8 mouse cellular contexts compared by ENCODE assay signal in genomic region chr11:61091642-61092262, GRCm38 (mm10). TPM values are rescaled to one million over a fixed set of nuclear protein-coding genes. Genes with fewer than 3 reads are reported as not detected.
DNase-seq lines count a peak whose midpoint lies in the region; ATAC-seq and TF ChIP-seq lines count a peak whose summit lies in the region.

No protein-coding gene starts in this region.

- ATAC-seq in limb, embryonic 11.5 days (ENCODE audit: insufficient number of reproducible peaks, low FRiP score, low TSS enrichment, low read depth) = no peak
- ATAC-seq in erythroblast, adult 5-6 weeks (replicated peaks; ENCODE audit: low FRiP score, poor library complexity, severe bottlenecking) = no peak

- no peak overlapping the region for H3K27ac ChIP-seq in thymus, adult 2 months (ENCODE audit: control insufficient read depth, insufficient read depth, low read length)
- no peak overlapping the region for H3K27ac ChIP-seq in embryonic fibroblast, embryonic 13.5 days (ENCODE audit: insufficient read depth, low read length)
- H3K27ac ChIP-seq in kidney, adult 2 months (ENCODE audit: insufficient read depth, low read depth, low read length) = no peak overlapping the region
- no peak overlapping the region for H3K27ac ChIP-seq in limb, embryonic 11.5 days (replicated peaks; ENCODE audit: low read depth, low read length)

- WGBS in thymus, adult 2 months = 32% methylated on average over 7 of the region's 7 CpGs
- whole genome bisulfite sequencing in kidney, adult 2 months = 26% methylated on average over 7 of the region's 7 CpGs
- WGBS in limb, embryonic 11.5 days = 21% methylated on average over 7 of the region's 7 CpGs

- peak; percentile 47 for DNase-seq in thymus, adult 2 months
- no peak for DNase-seq in thymus, adult 18-20 months
- peak; percentile 77 to 79 for DNase-seq in adrenal gland, postnatal 36 days
- peak; percentile 77 for DNase-seq in kidney, adult 2 months
- DNase-seq in limb, embryonic 11.5 days (ENCODE audit: low spot score) = peak; percentile 82
- peak; percentile 59 for DNase-seq in ovary, postnatal 14 days (ENCODE audit: low spot score)

- H3K9ac ChIP-seq in limb, embryonic 11.5 days (ENCODE audit: low read length) = no peak overlapping the region

- no peak overlapping the region for H3K4me3 ChIP-seq in thymus, adult 2 months (ENCODE audit: control insufficient read depth, insufficient read depth, low read length)
- H3K4me3 ChIP-seq in embryonic fibroblast, embryonic 13.5 days (ENCODE audit: insufficient read depth, low read length) = no peak overlapping the region
- no peak overlapping the region for H3K4me3 ChIP-seq in kidney, adult 2 months (ENCODE audit: insufficient read depth, low read depth, low read length)
- no peak overlapping the region for H3K4me3 ChIP-seq in limb, embryonic 11.5 days (ENCODE audit: low read depth, low read length)

- H3K36me3 ChIP-seq in thymus, adult 2 months (ENCODE audit: control insufficient read depth, insufficient read depth, low read length) = no peaks in the 10 kb centered on the region
- no peaks in the 10 kb centered on the region for H3K36me3 ChIP-seq in kidney, adult 2 months (ENCODE audit: control insufficient read depth, insufficient read depth, low read length)
- H3K36me3 ChIP-seq in limb, embryonic 11.5 days (ENCODE audit: control insufficient read depth, insufficient read depth, low read length) = no peaks in the 10 kb centered on the region

- H3K27me3 ChIP-seq in thymus, adult 2 months (ENCODE audit: control insufficient read depth, insufficient read depth, low read length) = no peaks in the 10 kb centered on the region
- H3K27me3 ChIP-seq in kidney, adult 2 months (replicated peaks; ENCODE audit: control insufficient read depth, insufficient read depth, low read length) = no peaks in the 10 kb centered on the region; the same call in 1 of the 2 replicates
- no peaks in the 10 kb centered on the region for H3K27me3 ChIP-seq in limb, embryonic 11.5 days (ENCODE audit: control insufficient read depth, insufficient read depth, low read length)

- no peak for TF ChIP-seq CTCF in thymus, adult 2 months (IDR thresholded peaks at IDR 0.05; ENCODE audit: borderline replicate concordance, control insufficient read depth, extremely low read depth, insufficient read depth, low read length, poor library complexity)
- peak; percentile 35; the same call in 1 of the 2 replicates for TF ChIP-seq CTCF in embryonic fibroblast, embryonic 13.5 days (IDR thresholded peaks at IDR 0.05; ENCODE audit: borderline replicate concordance, insufficient read depth, low read length)
- TF ChIP-seq CTCF in kidney, adult 2 months (conservative IDR thresholded peaks at IDR 0.05; ENCODE audit: insufficient read depth, insufficient read length, low read depth, low read length) = peak; percentile 83

- no peak overlapping the region for H3K4me2 ChIP-seq in limb, embryonic 11.5 days (ENCODE audit: low read depth, severe bottlenecking)

- no peaks in the 10 kb centered on the region for H3K4me1 ChIP-seq in thymus, adult 2 months (replicated peaks; ENCODE audit: control insufficient read depth, insufficient read depth, low read length)
- no peaks in the 10 kb centered on the region for H3K4me1 ChIP-seq in embryonic fibroblast, embryonic 13.5 days (ENCODE audit: control insufficient read depth, insufficient read depth, low read length)
- no peaks in the 10 kb centered on the region for H3K4me1 ChIP-seq in kidney, adult 2 months (ENCODE audit: control insufficient read depth, insufficient read depth, low read length)
- H3K4me1 ChIP-seq in limb, embryonic 11.5 days (ENCODE audit: control insufficient read depth, insufficient read depth, low read length) = no peaks in the 10 kb centered on the region

- H3K9me3 ChIP-seq in limb, embryonic 11.5 days (ENCODE audit: control insufficient read depth, low read length) = no peaks in the 10 kb centered on the region

- TF ChIP-seq POLR2A in thymus, adult 2 months (IDR thresholded peaks at IDR 0.05; ENCODE audit: control insufficient read depth, extremely low read depth, insufficient read depth, low read length, poor library complexity) = no peak
- no peak for TF ChIP-seq POLR2A in embryonic fibroblast, embryonic 13.5 days (IDR thresholded peaks at IDR 0.05; ENCODE audit: low read depth, low read length)
- no peak for TF ChIP-seq POLR2A in kidney, adult 2 months (IDR thresholded peaks at IDR 0.05; ENCODE audit: low read depth, low read length)

RNA-seq across cellular contexts. Expression of gene Tnfrsf13b, which starts 34.8 kb away (rescaled TPM):
- polyA plus RNA-seq in thymus, adult 2 months (2012; rRNA removed) = 134 and 160 TPM in 2 replicates
- total RNA-seq in adrenal gland, postnatal 36 days (2021) = 1 to 10 TPM in 1 of 2 experiments, under 1 TPM in 1; 0.40 to 1.1 TPM
- not detected in 2 replicates for polyA plus RNA-seq in embryonic fibroblast, embryonic 13.5 days (2011; ENCODE audit: insufficient read length, low read depth, missing spikeins)
- 1.5 and 7.4 TPM in 2 replicates for polyA plus RNA-seq in kidney, adult 2 months (2012; rRNA removed)
- 0.89 and 0.99 TPM in 2 replicates for polyA plus RNA-seq in limb, embryonic 11.5 days (2014; fragmentation: Nextera tagmentation; extraction: Ambion mirVana)
- total RNA-seq in erythroblast, adult 5-6 weeks (2015; ENCODE audit: low replicate concordance) = 10.2 and 11.7 TPM in 2 replicates
- 6.7 and 18.9 TPM in 2 replicates for total RNA-seq in erythroblast, adult 5-6 weeks (2017; ENCODE audit: low replicate concordance)

Comparison
In these comparisons a context has a peak if more than half of its experiments do, and no peak if none do; other contexts are left out.
1. DNase-seq: peak in thymus, adult 2 months (single experiment), adrenal gland, postnatal 36 days (2 of 2), kidney, adult 2 months (single experiment), limb, embryonic 11.5 days (single experiment) and ovary, postnatal 14 days (single experiment); none in thymus, adult 18-20 months (0 of 2).
2. RNA of gene Tnfrsf13b, which starts 34.8 kb away (polyA plus RNA-seq): 134 to 160 TPM in thymus, adult 2 months; 1.5 to 7.4 TPM in kidney, adult 2 months, 0.89 to 0.99 TPM in limb, embryonic 11.5 days and not detected in embryonic fibroblast, embryonic 13.5 days; every median in the first group is over 10 times any median in the second.